Mouse (Mus musculus) right cerebral cortex, adult 2 months (tissue): ENCODE measurements around the gene Aasdh.
A peak's percentile ranks its signal among the peaks of the same experiment; 100 is the strongest.

Experiments used
- DNase-seq, 2 experiments: peaks; one replicate each; pipeline ENCODE4 v3.0.0; 2021 to 2022; ENCODE audit warnings: low spot score in 2 of 2

The Aasdh gene

GRCm38 (mm10) chr5:76841859-76842258 is 63.5 kb downstream of the Aasdh start:
- no peak for DNase-seq

GRCm38 (mm10) chr5:76839786-76840185 is 65.5 kb downstream of the Aasdh start:
- no peak for DNase-seq

DNA sequence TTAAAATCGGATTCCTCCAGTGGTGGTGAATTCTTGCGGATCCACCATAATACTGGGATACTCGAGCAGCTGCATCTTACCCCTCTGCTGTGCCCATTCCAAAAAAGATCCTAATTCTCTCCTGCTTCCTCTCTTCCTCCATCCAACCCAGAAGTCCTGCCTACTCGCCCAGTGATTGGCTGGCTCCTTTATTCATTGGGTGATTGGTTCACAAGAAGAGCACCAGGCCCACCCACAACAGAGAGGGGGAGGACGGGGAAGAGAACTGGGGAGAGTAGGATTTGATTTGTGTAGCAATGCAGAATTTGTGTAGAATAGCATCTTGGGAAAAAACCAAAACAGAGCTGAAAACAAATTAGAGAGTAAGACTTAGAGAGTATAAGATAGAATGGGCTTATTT is 68.3 kb downstream of the Aasdh start:
- peak in 1 of 2 experiments; percentile 23 for DNase-seq

- DNase-seq, result no peak
Measured at GRCm38 (mm10) chr5:76832529-76833210, 72.6 kb downstream of the Aasdh start.

DNA sequence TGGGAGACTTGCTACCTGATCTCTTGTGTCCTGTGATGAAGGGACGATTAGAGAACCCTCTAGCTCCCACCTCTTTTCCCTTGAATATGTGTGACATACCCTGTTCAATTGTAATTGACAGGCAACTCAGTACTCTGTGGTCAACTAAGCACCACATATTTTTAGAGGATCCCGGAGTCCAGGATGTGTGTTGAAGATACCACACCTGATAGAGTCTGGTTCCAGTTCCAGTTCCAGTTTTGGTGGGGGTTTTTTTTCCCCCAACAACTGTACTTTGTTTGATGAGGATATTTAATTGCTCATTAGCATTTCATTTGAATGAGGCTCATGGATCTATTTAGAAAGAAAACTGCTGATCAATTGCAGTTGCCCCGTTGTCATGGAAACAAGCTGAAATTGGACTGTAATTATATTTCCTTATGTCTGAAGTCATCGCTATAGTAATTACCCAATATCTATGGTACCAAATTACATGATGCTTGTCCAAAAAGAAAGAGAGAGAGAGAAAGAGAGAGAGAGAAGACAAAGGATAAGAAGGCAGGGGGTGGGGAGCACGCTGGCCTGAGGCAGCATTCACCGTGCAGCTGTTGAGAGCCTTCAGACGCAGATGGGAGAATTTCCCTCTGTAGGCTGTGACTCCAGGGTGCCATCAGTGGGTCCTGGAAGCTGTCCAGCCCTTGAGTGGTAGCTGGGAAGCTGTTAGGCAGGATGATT is 76.6 kb downstream of the Aasdh start:
- no peak for DNase-seq
